Mouse (Mus musculus) telencephalon, adult 2 months (tissue): ENCODE data around the gene Zfp454.

ENCODE experiments used
- DNase-seq: peaks from one replicate; pipeline ENCODE4 v3.0.0-alpha.2; 2011; ENCODE audit warnings: low read depth, low spot score

Gene Zfp454

GRCm38 (mm10) chr11:50841023-50841735 is 46.3 kb downstream of the Zfp454 start, which contains the start of gene Zfp879:
Gene Zfp879 (minus strand): TSS chr11:50841552.
- DNase-seq = peak; percentile 92

DNA sequence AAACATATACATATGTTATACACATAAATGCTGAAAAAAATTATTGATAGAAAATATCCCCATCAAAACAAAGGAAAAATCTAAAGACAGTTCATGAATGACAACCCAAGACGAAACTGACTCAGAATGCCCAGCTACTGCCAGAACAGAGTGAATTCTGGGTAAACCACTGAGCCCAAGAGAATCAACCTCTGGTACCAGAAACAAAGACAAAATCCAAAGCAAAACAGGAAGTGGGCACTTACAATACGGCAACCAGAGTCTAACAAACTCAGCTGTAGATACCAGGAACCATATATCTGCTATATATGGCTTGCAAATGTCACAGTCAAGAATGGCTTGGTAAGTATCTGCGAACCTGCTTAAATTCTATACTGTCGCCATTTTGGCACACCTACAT is 51.7 kb downstream of the Zfp454 start:
- no peak for DNase-seq

- peak; percentile 78 for DNase-seq
These were observed 60.2 kb downstream of the Zfp454 start, which contains the start of gene Zfp354c for GRCm38 (mm10) chr11:50827010-50827953. Gene Zfp354c (minus strand): TSS chr11:50827724.

DNA sequence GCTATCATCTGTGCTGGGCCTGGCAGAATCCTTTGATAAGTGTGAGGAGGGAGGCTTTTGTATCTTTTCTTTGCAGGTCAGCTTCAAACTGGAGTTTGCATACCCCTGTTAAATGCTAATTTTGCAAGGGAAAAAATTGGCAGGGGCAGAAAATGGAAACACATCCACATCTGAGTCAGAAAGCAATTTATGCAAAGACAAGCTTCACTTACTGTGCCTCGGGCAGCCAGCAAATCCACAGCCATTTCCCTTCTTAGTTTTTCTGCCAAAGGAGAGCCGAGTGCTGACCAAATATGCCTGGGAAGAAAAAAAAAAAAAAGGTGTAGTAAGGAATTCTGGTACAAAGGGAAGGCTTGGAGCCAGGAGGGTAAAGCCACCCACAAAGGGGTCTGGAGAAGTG is 61.2 kb downstream of the Zfp454 start:
- DNase-seq = no peak
